In genomic region chr16:35839680-35840079, GRCm38 (mm10) we compare ENCODE assay signal across 8 mouse cellular contexts. TPM values are rescaled to one million over a fixed set of nuclear protein-coding genes. Genes with fewer than 3 reads are reported as not detected.
DNase-seq lines count a peak whose midpoint lies in the region; ATAC-seq and TF ChIP-seq lines count a peak whose summit lies in the region.

No protein-coding gene starts in this region.

- H3K9me3 ChIP-seq in limb, embryonic 14.5 days (ENCODE audit: control insufficient read depth, low read length): no peaks in the 10 kb centered on the region
- no peaks in the 10 kb centered on the region for H3K9me3 ChIP-seq in limb, embryonic 10.5 days (replicated peaks)

- H3K27ac ChIP-seq in limb, embryonic 14.5 days (replicated peaks; ENCODE audit: low read depth, low read length): no peak overlapping the region
- H3K27ac ChIP-seq in limb, embryonic 10.5 days: no peak overlapping the region

- H3K27me3 ChIP-seq in limb, embryonic 14.5 days (ENCODE audit: control insufficient read depth, insufficient read depth, low read length): no peaks in the 10 kb centered on the region
- no peaks in the 10 kb centered on the region for H3K27me3 ChIP-seq in limb, embryonic 10.5 days (ENCODE audit: low read depth, poor library complexity, severe bottlenecking)

- intact Hi-C loops in gastrocnemius, postnatal 14 days (cut with DNase I; ENCODE audit: low total_unique reads): no loop called here

- WGBS in limb, embryonic 14.5 days: 18% methylated on average over 1 of the region's 1 CpGs
- WGBS in limb, embryonic 10.5 days: 42% methylated on average over 1 of the region's 1 CpGs

- no peaks in the 10 kb centered on the region for H3K4me1 ChIP-seq in limb, embryonic 14.5 days (ENCODE audit: control insufficient read depth, insufficient read depth, low read length)
- no peaks in the 10 kb centered on the region for H3K4me1 ChIP-seq in limb, embryonic 10.5 days

- no peak for ATAC-seq in limb, embryonic 14.5 days (ENCODE audit: low FRiP score, low read depth)

- TF ChIP-seq POLR2A in limb, embryonic 14.5 days (IDR thresholded peaks at IDR 0.05; ENCODE audit: borderline replicate concordance, extremely low read depth, insufficient read depth, insufficient read length): no peak

- no peak overlapping the region for H3K4me3 ChIP-seq in limb, embryonic 14.5 days (replicated peaks; ENCODE audit: low read length)
- H3K4me3 ChIP-seq in limb, embryonic 10.5 days: no peak overlapping the region

- H3K36me3 ChIP-seq in limb, embryonic 14.5 days (ENCODE audit: control insufficient read depth, insufficient read depth, low read length): no peaks in the 10 kb centered on the region
- no peaks in the 10 kb centered on the region for H3K36me3 ChIP-seq in limb, embryonic 10.5 days

- DNase-seq in cerebellum, adult 18-20 months: peak; percentile 24 to 31
- no peak for DNase-seq in cerebellum, adult 9-11 months
- DNase-seq in limb, embryonic 14.5 days (ENCODE audit: low spot score): peak; percentile 22
- no peak for DNase-seq in limb, embryonic 10.5 days (ENCODE audit: low spot score)
- peak; percentile 53 for DNase-seq in adrenal gland, postnatal 14 days
- peak; percentile 52 for DNase-seq in heart, postnatal 4 days
- DNase-seq in naive thymus-derived CD4-positive, alpha-beta T cell, adult 2 months (ENCODE audit: low read depth): peak; percentile 70
- no peak for DNase-seq in gastrocnemius, postnatal 14 days

- H3K9ac ChIP-seq in limb, embryonic 14.5 days (ENCODE audit: low read depth, low read length, severe bottlenecking): no peak overlapping the region

- H3K4me2 ChIP-seq in limb, embryonic 14.5 days (replicated peaks; ENCODE audit: low read depth, low read length, severe bottlenecking): no peak overlapping the region

RNA-seq across cellular contexts. Expression of gene Parp14, which starts 31.7 kb away (rescaled TPM):
- 0.85 and 1.1 TPM in 2 replicates for polyA plus RNA-seq in limb, embryonic 14.5 days (2012; rRNA removed)
- polyA plus RNA-seq in limb, embryonic 14.5 days (2014; fragmentation: Nextera tagmentation; extraction: Ambion mirVana): 0.67 and 0.91 TPM in 2 replicates
- polyA plus RNA-seq in limb, embryonic 10.5 days (2016; fragmentation: Nextera tagmentation; extraction: Ambion mirVana): 0.19 and 0.24 TPM in 2 replicates
- 10.0 and 15.4 TPM in 2 replicates for total RNA-seq in adrenal gland, postnatal 14 days (2021)
- total RNA-seq in heart, postnatal 4 days (2021): 1 to 10 TPM; 5.2 to 5.4 TPM
- 1 to 10 TPM; 3.0 to 3.3 TPM for total RNA-seq in gastrocnemius, postnatal 14 days (2021)

Comparison
In these comparisons a context has a peak if more than half of its experiments do, and no peak if none do; other contexts are left out.
1. DNase-seq: peak in cerebellum, adult 18-20 months (2 of 2), limb, embryonic 14.5 days (single experiment), adrenal gland, postnatal 14 days (single experiment), heart, postnatal 4 days (single experiment) and naive thymus-derived CD4-positive, alpha-beta T cell, adult 2 months (single experiment); none in cerebellum, adult 9-11 months (single experiment), limb, embryonic 10.5 days (single experiment) and gastrocnemius, postnatal 14 days (single experiment).